Mouse (Mus musculus): ENCODE data around the gene Fsd1.

- TF ChIP-seq CTCF (IDR thresholded peaks at IDR 0.05) (no peak), EP300 (IDR thresholded peaks at IDR 0.05) (no peak)
Observed at GRCm38 (mm10) chr17:56023386-56023785, 37.1 kb downstream of the Fsd1 start.

Measured in lung, postnatal 0 days (tissue).